Mouse (Mus musculus) hindbrain, embryonic 16.5 days (tissue): Measurements from ENCODE around the gene Ankrd16. TPM values are rescaled to one million over a fixed set of nuclear protein-coding genes. Genes with fewer than 3 reads are reported as not detected.

Experiments used
- ATAC-seq: fragments of 200-750 bp; cut with Nextera tagmentation; 2 replicates; pipeline ENCODE4 v1.8.0; 2017; ENCODE audit warnings: moderate TSS enrichment, moderate library complexity
- H3K27ac ChIP-seq: fragments of 300-500 bp; sonication (generic); 2 replicates; pipeline ENCODE4 v1.5.1; 2014; ENCODE audit warnings: low read depth, mild to moderate bottlenecking, control low read depth, low read length, moderate library complexity
- H3K27me3 ChIP-seq: fragments of 300-500 bp; sonication (generic); replicated peaks from 2 replicates; pipeline ENCODE4 v1.6.1; 2014; ENCODE audit warnings: low read length; ENCODE audit not compliant: control insufficient read depth, insufficient read depth
- H3K36me3 ChIP-seq: fragments of 300-500 bp; sonication (generic); 2 replicates; pipeline ENCODE4 v1.6.1; 2014; ENCODE audit warnings: mild to moderate bottlenecking, low read length, moderate library complexity, mixed read lengths; ENCODE audit not compliant: control insufficient read depth, insufficient read depth
- H3K4me1 ChIP-seq: fragments of 300-500 bp; sonication (generic); 2 replicates; pipeline ENCODE4 v1.6.1; 2014; ENCODE audit warnings: low read depth, low read length; ENCODE audit not compliant: control insufficient read depth, insufficient read depth
- H3K4me2 ChIP-seq: fragments of 300-500 bp; sonication (generic); 2 replicates; pipeline ENCODE4 v1.6.1; 2014; ENCODE audit warnings: mild to moderate bottlenecking, low read length, control low read depth, moderate library complexity
- H3K4me3 ChIP-seq: fragments of 300-500 bp; sonication (generic); 2 replicates; pipeline ENCODE4 v1.5.1; 2014; ENCODE audit warnings: mild to moderate bottlenecking, low read length, control low read depth, moderate library complexity
- H3K9ac ChIP-seq: fragments of 300-500 bp; sonication (generic); 2 replicates; pipeline ENCODE4 v1.6.1; 2014; ENCODE audit warnings: low read depth, mild to moderate bottlenecking, control low read depth, low read length, moderate library complexity
- H3K9me3 ChIP-seq: fragments of 300-500 bp; sonication (generic); 2 replicates; pipeline ENCODE4 v1.6.1; 2014; ENCODE audit warnings: mild to moderate bottlenecking, low read length, moderate library complexity; ENCODE audit not compliant: control insufficient read depth
- WGBS: fragments of 180-500 bp; shearing (Covaris S2); extraction: QIAGEN DNeasy Blood & Tissue Kit; methylation state at CpG from one replicate; pipeline ENCODE4 v1.1.7; 2014; 5-methylcytosine and 5-hydroxymethylcytosine counted together
- polyA plus RNA-seq: library from polyadenylated mRNA; unstranded; fragments of >200 nt; fragmentation: Nextera tagmentation; extraction: Ambion mirVana; gene quantifications from 2 replicates; pipeline ENCODE4 v1.2.1, GENCODE M21; 2015

The Ankrd16 gene
- polyA plus RNA-seq, 1 experiment from 2014 or later: 38.3 TPM

DNA sequence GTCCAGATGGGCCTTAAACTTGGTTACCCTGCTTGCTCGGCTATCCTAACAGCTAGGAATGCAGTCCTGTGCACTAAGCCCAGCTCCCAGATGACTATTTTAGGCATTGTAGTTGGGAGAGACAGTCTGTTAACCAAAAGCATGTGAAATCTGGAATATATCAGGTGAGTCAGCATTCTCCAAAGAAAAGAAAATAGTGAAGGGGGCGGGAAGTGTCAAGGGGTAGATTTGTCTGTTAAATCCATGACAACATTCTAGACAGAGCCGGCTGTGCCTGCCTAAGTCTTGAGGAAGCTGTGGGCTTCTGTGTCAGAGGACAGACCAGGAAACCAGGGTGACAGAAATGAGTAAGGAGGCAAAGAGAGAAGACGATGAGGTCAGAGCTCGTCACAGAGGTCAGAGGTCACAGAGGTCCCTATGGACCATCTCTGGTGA is 20.3 kb downstream of the Ankrd16 start:
- no peak overlapping the region for H3K9ac ChIP-seq
- no peak overlapping the region for H3K27ac ChIP-seq
- no peaks in the 10 kb centered on the region for H3K9me3 ChIP-seq
- no peak overlapping the region for H3K4me3 ChIP-seq
- 0 out of 2 replicates have a peak, but pooled peaks cover 5% of the 10 kb centered on the region for H3K36me3 ChIP-seq
- no peak for ATAC-seq
- H3K27me3 ChIP-seq: no peaks in the 10 kb centered on the region
- H3K4me1 ChIP-seq: no peaks in the 10 kb centered on the region
- H3K4me2 ChIP-seq: no peak overlapping the region
- WGBS: 76% methylated on average over 5 of the region's 5 CpGs

DNA sequence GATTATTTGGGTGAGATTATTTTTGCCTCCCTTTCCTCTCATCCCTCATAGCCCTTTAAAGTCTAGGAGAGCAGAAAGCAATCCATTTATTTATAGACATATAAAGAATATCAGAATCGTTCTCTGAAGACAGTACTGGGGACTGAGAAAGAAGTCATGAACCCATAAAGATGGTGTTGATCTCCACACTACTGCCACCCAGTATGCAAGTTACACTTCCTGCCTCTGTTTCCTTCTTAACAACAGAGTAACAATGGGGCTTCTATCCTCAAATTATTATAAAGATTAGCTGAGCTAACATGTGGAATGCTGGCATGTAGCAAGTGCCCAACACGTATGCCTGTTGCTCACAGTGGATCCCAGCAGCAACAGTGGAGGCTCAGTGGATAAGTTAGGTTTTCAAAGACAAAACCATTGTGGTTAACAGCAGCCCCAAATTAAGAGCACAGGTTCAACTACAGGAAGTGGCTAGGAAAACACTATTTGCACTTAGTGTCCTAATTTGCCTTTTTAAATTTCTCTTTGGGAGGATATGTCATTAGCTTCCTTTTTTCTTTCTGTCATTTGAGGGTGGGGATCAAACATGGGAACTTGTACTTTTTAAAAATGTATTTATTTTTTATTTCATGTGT is 23.7 kb downstream of the Ankrd16 start:
- H3K4me1 ChIP-seq: no peaks in the 10 kb centered on the region
- H3K27ac ChIP-seq: no peak overlapping the region
- WGBS: 93% methylated on average over 2 of the region's 2 CpGs
- no peak overlapping the region for H3K9ac ChIP-seq
- no peak overlapping the region for H3K4me3 ChIP-seq
- no peaks in the 10 kb centered on the region for H3K27me3 ChIP-seq
- no peaks in the 10 kb centered on the region for H3K36me3 ChIP-seq
- no peak overlapping the region for H3K4me2 ChIP-seq
- ATAC-seq: no peak
- H3K9me3 ChIP-seq: no peaks in the 10 kb centered on the region

Other genes starting within 250 kb of the Ankrd16 start
- gene Pfkfb3, start 223.8 kb upstream of the Ankrd16 start, polyA plus RNA-seq: 28.5 and 33.9 TPM in 2 replicates
- gene Rbm17, start 173.7 kb upstream of the Ankrd16 start, polyA plus RNA-seq: 120 and 125 TPM in 2 replicates
- not detected in 2 replicates for gene Gm17490, start 151.6 kb upstream of the Ankrd16 start, polyA plus RNA-seq
- gene Il2ra, start 135.1 kb upstream of the Ankrd16 start, polyA plus RNA-seq: 0.08 TPM in 1 of 2 replicates, not detected in the other
- 1.2 TPM in 2 replicates for gene Il15ra, start 72.6 kb upstream of the Ankrd16 start, polyA plus RNA-seq
- 124 and 136 TPM in 2 replicates for gene Fbh1, start 294 bp upstream of the Ankrd16 start, polyA plus RNA-seq